29 mouse cellular contexts compared by ENCODE assay signal in genomic region chr1:135341947-135342346, GRCm38 (mm10). TPM values are rescaled to one million over a fixed set of nuclear protein-coding genes. Genes with fewer than 3 reads are reported as not detected.
DNase-seq lines count a peak whose midpoint lies in the region; ATAC-seq lines count a peak whose summit lies in the region.
"Had no signal": no experiment of that assay in that cellular context is flagged by ENCODE, and none has a peak within 500 bp of the region (broad histone marks: within the 10 kb centered on the region; RNA-seq: fewer than 3 reads in every experiment).

No protein-coding gene starts in this region.

- H3K4me1 ChIP-seq in stomach, embryonic 15.5 days, result 0 out of 2 replicates have a peak, but pooled peaks cover under 1% of the 10 kb centered on the region
- peaks cover 6% of the 10 kb centered on the region; the same call in 1 of the 2 replicates for H3K4me1 ChIP-seq in limb, embryonic 10.5 days
- H3K4me1 ChIP-seq: embryonic facial prominence, embryonic 15.5 days; forebrain, embryonic 15.5 days; heart, embryonic 15.5 days; liver, embryonic 15.5 days; midbrain, embryonic 15.5 days had no signal

- no peak overlapping the region for H3K9ac ChIP-seq in stomach, embryonic 15.5 days
- H3K9ac ChIP-seq: embryonic facial prominence, embryonic 15.5 days; forebrain, embryonic 15.5 days; heart, embryonic 15.5 days; hindbrain, embryonic 13.5 days; liver, embryonic 15.5 days; midbrain, embryonic 15.5 days had no signal

- no peak overlapping the region for H3K4me3 ChIP-seq in stomach, embryonic 15.5 days (replicated peaks)
- no peak overlapping the region for H3K4me3 ChIP-seq in limb, embryonic 10.5 days
- H3K4me3 ChIP-seq: embryonic facial prominence, embryonic 15.5 days; forebrain, embryonic 15.5 days; heart, embryonic 15.5 days; hindbrain, embryonic 13.5 days; liver, embryonic 15.5 days; megakaryocyte, embryonic 14.5 days; midbrain, embryonic 15.5 days had no signal

- 46% methylated on average over 8 of the region's 8 CpGs for WGBS in stomach, embryonic 15.5 days
- 88% methylated on average over 8 of the region's 8 CpGs for WGBS in limb, embryonic 10.5 days

- H3K27me3 ChIP-seq in stomach, embryonic 15.5 days (replicated peaks), result no peaks in the 10 kb centered on the region
- no peaks in the 10 kb centered on the region for H3K27me3 ChIP-seq in limb, embryonic 10.5 days (ENCODE audit: low read depth, poor library complexity, severe bottlenecking)
- H3K27me3 ChIP-seq: embryonic facial prominence, embryonic 15.5 days; forebrain, embryonic 15.5 days; heart, embryonic 15.5 days; hindbrain, embryonic 13.5 days; liver, embryonic 15.5 days; midbrain, embryonic 15.5 days had no signal

- H3K9me3 ChIP-seq in stomach, embryonic 15.5 days, result no peaks in the 10 kb centered on the region
- H3K9me3 ChIP-seq in limb, embryonic 10.5 days (replicated peaks), result no peaks in the 10 kb centered on the region
- H3K9me3 ChIP-seq: embryonic facial prominence, embryonic 15.5 days; forebrain, embryonic 15.5 days; heart, embryonic 15.5 days; hindbrain, embryonic 13.5 days; liver, embryonic 15.5 days; megakaryocyte, embryonic 14.5 days; midbrain, embryonic 15.5 days had no signal

- H3K36me3 ChIP-seq in stomach, embryonic 15.5 days, result no peaks in the 10 kb centered on the region
- H3K36me3 ChIP-seq in limb, embryonic 10.5 days, result no peaks in the 10 kb centered on the region
- H3K36me3 ChIP-seq: embryonic facial prominence, embryonic 15.5 days; forebrain, embryonic 15.5 days; heart, embryonic 15.5 days; hindbrain, embryonic 13.5 days; liver, embryonic 15.5 days; midbrain, embryonic 15.5 days had no signal

- DNase-seq in kidney, postnatal 10 days, result peak; percentile 55
- no peak for DNase-seq in kidney, adult 18-20 months
- DNase-seq in lung, postnatal 10 days, result peak; percentile 45
- DNase-seq in lung, postnatal 25 days (ENCODE audit: low spot score), result no peak
- DNase-seq in mesoderm, embryonic 11.5 days (ENCODE audit: low read depth, low spot score), result peak; percentile 42
- DNase-seq in limb, embryonic 10.5 days (ENCODE audit: low spot score), result no peak
- DNase-seq: adrenal gland, postnatal 25 days; cerebellum, adult 9-10 months; gastrocnemius, postnatal 36 days; heart, postnatal 36 days; layer of hippocampus, adult 9-11 months; left cerebral cortex, postnatal 4 days; liver; lung, postnatal 36 days; spleen, adult 18-20 months; thymus, postnatal 25 days had no signal

- ATAC-seq in stomach, embryonic 15.5 days (ENCODE audit: insufficient read depth, low FRiP score, low read depth), result no peak
- ATAC-seq in monocyte, adult 5-6 weeks (replicated peaks; ENCODE audit: insufficient number of reproducible peaks, low FRiP score, low TSS enrichment, poor library complexity, severe bottlenecking), result no peak
- ATAC-seq: activated CD4-positive, CD25-positive, alpha-beta regulatory T cell, adult 4 months; forebrain, embryonic 15.5 days; midbrain, embryonic 15.5 days had no signal

- no peak overlapping the region for H3K4me2 ChIP-seq in stomach, embryonic 15.5 days
- H3K4me2 ChIP-seq: embryonic facial prominence, embryonic 15.5 days; forebrain, embryonic 15.5 days; heart, embryonic 15.5 days; hindbrain, embryonic 13.5 days; liver, embryonic 15.5 days; midbrain, embryonic 15.5 days had no signal

- 0 out of 2 replicates have a peak overlapping the region, but pooled peaks have one; percentile 52 for H3K27ac ChIP-seq in stomach, embryonic 15.5 days
- no peak overlapping the region for H3K27ac ChIP-seq in limb, embryonic 10.5 days
- H3K27ac ChIP-seq: embryonic facial prominence, embryonic 15.5 days; forebrain, embryonic 15.5 days; heart, embryonic 15.5 days; hindbrain, embryonic 13.5 days; kidney, postnatal 0 days; liver, embryonic 15.5 days; midbrain, embryonic 15.5 days had no signal

RNA-seq across cellular contexts. Expression of gene Lmod1, which starts 17.3 kb away (rescaled TPM):
- 13.0 and 14.0 TPM in 2 replicates for polyA plus RNA-seq in stomach, embryonic 15.5 days (2015; fragmentation: Nextera tagmentation; extraction: Ambion mirVana)
- total RNA-seq in monocyte, adult 5-6 weeks (2017), result not detected in 3 replicates
- polyA plus RNA-seq in limb, embryonic 10.5 days (2016; fragmentation: Nextera tagmentation; extraction: Ambion mirVana), result 0.28 and 0.39 TPM in 2 replicates
- total RNA-seq: common myeloid progenitor, adult 5-6 weeks; MEL had no signal
- polyA plus RNA-seq: activated CD4-positive, CD25-positive, alpha-beta regulatory T cell, adult 4 months had no signal

RNA-seq across cellular contexts. Expression of gene Timm17a, which starts 28.4 kb away (rescaled TPM):
- 188 and 218 TPM in 2 replicates for polyA plus RNA-seq in stomach, embryonic 15.5 days (2015; fragmentation: Nextera tagmentation; extraction: Ambion mirVana)
- total RNA-seq in monocyte, adult 5-6 weeks (2017), result 11.7 to 18.5 TPM (median 16.7 TPM) in 3 replicates
- 201 and 243 TPM in 2 replicates for polyA plus RNA-seq in limb, embryonic 10.5 days (2016; fragmentation: Nextera tagmentation; extraction: Ambion mirVana)

RNA-seq across cellular contexts. Expression of gene Shisa4, which starts 33.1 kb away (rescaled TPM):
- 42.3 and 44.1 TPM in 2 replicates for polyA plus RNA-seq in stomach, embryonic 15.5 days (2015; fragmentation: Nextera tagmentation; extraction: Ambion mirVana)
- total RNA-seq in monocyte, adult 5-6 weeks (2017), result not detected in 3 replicates
- 53.3 and 57.5 TPM in 2 replicates for polyA plus RNA-seq in limb, embryonic 10.5 days (2016; fragmentation: Nextera tagmentation; extraction: Ambion mirVana)
- total RNA-seq: MEL had no signal
- polyA plus RNA-seq: activated CD4-positive, CD25-positive, alpha-beta regulatory T cell, adult 4 months had no signal

RNA-seq across cellular contexts. Expression of gene Rnpep, which starts 58.1 kb away (rescaled TPM):
- 132 and 141 TPM in 2 replicates for polyA plus RNA-seq in stomach, embryonic 15.5 days (2015; fragmentation: Nextera tagmentation; extraction: Ambion mirVana)
- 66.6 to 85.9 TPM (median 71.4 TPM) in 3 replicates for total RNA-seq in monocyte, adult 5-6 weeks (2017)
- 103 and 113 TPM in 2 replicates for polyA plus RNA-seq in limb, embryonic 10.5 days (2016; fragmentation: Nextera tagmentation; extraction: Ambion mirVana)

Comparison
In these comparisons a context has a peak if more than half of its experiments do, and no peak if none do; other contexts are left out.
1. DNase-seq: peak in kidney, postnatal 10 days (single experiment), lung, postnatal 10 days (single experiment) and mesoderm, embryonic 11.5 days (single experiment); none in kidney, adult 18-20 months (single experiment), lung, postnatal 25 days (single experiment) and limb, embryonic 10.5 days (single experiment).
2. RNA of gene Lmod1, which starts 17.3 kb away (polyA plus RNA-seq): 13.0 to 14.0 TPM in stomach, embryonic 15.5 days; 0.28 to 0.39 TPM in limb, embryonic 10.5 days; every median in the first group is over 10 times any median in the second.